Mouse (Mus musculus): ENCODE data around the gene Kat6b. TPM values are rescaled to one million over a fixed set of nuclear protein-coding genes. Genes with fewer than 3 reads are reported as not detected.

Kat6b gene
- polyA plus RNA-seq, 1 experiment from 2014 or later: 19.6 TPM

- peaks cover 24% of the 10 kb centered on the region for H3K4me1 ChIP-seq
- no peaks in the 10 kb centered on the region for H3K9me3 ChIP-seq (replicated peaks)
- 85% methylated on average over 8 of the region's 8 CpGs for WGBS
- no peak overlapping the region for H3K4me3 ChIP-seq
- no peak for DNase-seq (ENCODE audit: low spot score)
- H3K36me3 ChIP-seq: no peaks in the 10 kb centered on the region
- no peaks in the 10 kb centered on the region for H3K27me3 ChIP-seq (ENCODE audit: low read depth, poor library complexity, severe bottlenecking)
- H3K27ac ChIP-seq: no peak overlapping the region
Observed at GRCm38 (mm10) chr14:21554046-21554445, 72.8 kb downstream of the Kat6b start.

- H3K4me1 ChIP-seq: peaks cover 31% of the 10 kb centered on the region
- no peak for DNase-seq (ENCODE audit: low spot score)
- H3K4me3 ChIP-seq: no peak overlapping the region
- 74% methylated on average over 10 of the region's 10 CpGs for WGBS
- no peaks in the 10 kb centered on the region for H3K27me3 ChIP-seq (ENCODE audit: low read depth, poor library complexity, severe bottlenecking)
- H3K9me3 ChIP-seq (replicated peaks): no peaks in the 10 kb centered on the region
- H3K36me3 ChIP-seq: no peaks in the 10 kb centered on the region; the same call in 1 of the 2 replicates
- no peak overlapping the region for H3K27ac ChIP-seq
Observed at GRCm38 (mm10) chr14:21558440-21559131, 77.4 kb downstream of the Kat6b start.

- no peak overlapping the region for H3K27ac ChIP-seq
- H3K4me1 ChIP-seq: peaks cover 33% of the 10 kb centered on the region
- no peaks in the 10 kb centered on the region for H3K27me3 ChIP-seq (ENCODE audit: low read depth, poor library complexity, severe bottlenecking)
- no peak overlapping the region for H3K4me3 ChIP-seq
- no peak for DNase-seq (ENCODE audit: low spot score)
- H3K9me3 ChIP-seq (replicated peaks): no peaks in the 10 kb centered on the region
- 90% methylated on average over 7 of the region's 7 CpGs for WGBS
- no peaks in the 10 kb centered on the region; the same call in 1 of the 2 replicates for H3K36me3 ChIP-seq
Observed at GRCm38 (mm10) chr14:21559447-21559846, 78.2 kb downstream of the Kat6b start.

- Histone ChIP-seq H3K27me3 (ENCODE audit: low read depth, poor library complexity, severe bottlenecking) (no peaks in the 10 kb centered on the region), H3K9me3 (replicated peaks) (no peaks in the 10 kb centered on the region), H3K36me3 (no peaks in the 10 kb centered on the region; the same call in 1 of the 2 replicates), H3K4me3 (no peak overlapping the region), H3K4me1 (peaks cover 36% of the 10 kb centered on the region), H3K27ac (no peak overlapping the region)
- DNase-seq (ENCODE audit: low spot score): no peak
- 89% methylated on average over 11 of the region's 11 CpGs for WGBS
Observed at GRCm38 (mm10) chr14:21560481-21561209, 79.4 kb downstream of the Kat6b start.

GRCm38 (mm10) chr14:21561396-21562065 lies 80.3 kb downstream of the Kat6b start:
- Histone ChIP-seq H3K4me3 (no peak overlapping the region), H3K27me3 (ENCODE audit: low read depth, poor library complexity, severe bottlenecking) (no peaks in the 10 kb centered on the region), H3K27ac (no peak overlapping the region), H3K4me1 (peaks cover 32% of the 10 kb centered on the region), H3K9me3 (replicated peaks) (no peaks in the 10 kb centered on the region), H3K36me3 (no peaks in the 10 kb centered on the region; the same call in 1 of the 2 replicates)
- DNase-seq (ENCODE audit: low spot score): no peak
- WGBS: 93% methylated on average over 8 of the region's 8 CpGs

GRCm38 (mm10) chr14:21563584-21564118 lies 82.4 kb downstream of the Kat6b start:
- DNase-seq (ENCODE audit: low spot score): no peak
- whole genome bisulfite sequencing: 63% methylated on average over 4 of the region's 4 CpGs
- H3K36me3 ChIP-seq: no peaks in the 10 kb centered on the region; the same call in 1 of the 2 replicates

GRCm38 (mm10) chr14:21565541-21566353 lies 84.5 kb downstream of the Kat6b start:
- no peak for DNase-seq (ENCODE audit: low spot score)
- H3K4me3 ChIP-seq: no peak overlapping the region
- H3K36me3 ChIP-seq: no peaks in the 10 kb centered on the region; the same call in 1 of the 2 replicates
- H3K27ac ChIP-seq: no peak overlapping the region
- peaks cover 20% of the 10 kb centered on the region for H3K4me1 ChIP-seq
- no peaks in the 10 kb centered on the region for H3K27me3 ChIP-seq (ENCODE audit: low read depth, poor library complexity, severe bottlenecking)
- H3K9me3 ChIP-seq (replicated peaks): no peaks in the 10 kb centered on the region
- WGBS: 95% methylated on average over 10 of the region's 10 CpGs

More at GRCm38 (mm10) chr14:21563584-21564118, 82.4 kb downstream of the Kat6b start:
- Histone ChIP-seq H3K4me1 (peaks cover 25% of the 10 kb centered on the region), H3K4me3 (no peak overlapping the region), H3K27ac (no peak overlapping the region), H3K9me3 (replicated peaks) (no peaks in the 10 kb centered on the region), H3K27me3 (ENCODE audit: low read depth, poor library complexity, severe bottlenecking) (no peaks in the 10 kb centered on the region)

GRCm38 (mm10) chr14:21567293-21567984 lies 86.2 kb downstream of the Kat6b start:
- no peaks in the 10 kb centered on the region; the same call in 1 of the 2 replicates for H3K36me3 ChIP-seq
- no peaks in the 10 kb centered on the region for H3K27me3 ChIP-seq (ENCODE audit: low read depth, poor library complexity, severe bottlenecking)
- H3K9me3 ChIP-seq (replicated peaks): no peaks in the 10 kb centered on the region
- no peak overlapping the region for H3K27ac ChIP-seq
- WGBS: 95% methylated on average over 7 of the region's 7 CpGs
- H3K4me3 ChIP-seq: no peak overlapping the region
- DNase-seq (ENCODE audit: low spot score): no peak
- peaks cover 19% of the 10 kb centered on the region for H3K4me1 ChIP-seq

- Histone ChIP-seq H3K36me3 (no peaks in the 10 kb centered on the region), H3K27ac (no peak overlapping the region), H3K4me3 (no peak overlapping the region), H3K9me3 (replicated peaks) (no peaks in the 10 kb centered on the region), H3K4me1 (peaks cover 12% of the 10 kb centered on the region), H3K27me3 (ENCODE audit: low read depth, poor library complexity, severe bottlenecking) (no peaks in the 10 kb centered on the region)
- WGBS: 86% methylated on average over 7 of the region's 7 CpGs
- no peak for DNase-seq (ENCODE audit: low spot score)
Observed at GRCm38 (mm10) chr14:21568821-21569220, 87.6 kb downstream of the Kat6b start.

GRCm38 (mm10) chr14:21574686-21575309 lies 93.6 kb downstream of the Kat6b start:
- H3K4me3 ChIP-seq: no peak overlapping the region
- H3K9me3 ChIP-seq (replicated peaks): no peaks in the 10 kb centered on the region
- no peaks in the 10 kb centered on the region for H3K36me3 ChIP-seq
- no peak for DNase-seq (ENCODE audit: low spot score)
- 89% methylated on average over 8 of the region's 8 CpGs for WGBS
- no peaks in the 10 kb centered on the region for H3K27me3 ChIP-seq (ENCODE audit: low read depth, poor library complexity, severe bottlenecking)
- no peak overlapping the region for H3K27ac ChIP-seq
- peaks cover 16% of the 10 kb centered on the region for H3K4me1 ChIP-seq

GRCm38 (mm10) chr14:21576867-21577266 lies 95.6 kb downstream of the Kat6b start:
- no peak overlapping the region for H3K27ac ChIP-seq
- no peak for DNase-seq (ENCODE audit: low spot score)
- no peaks in the 10 kb centered on the region for H3K9me3 ChIP-seq (replicated peaks)
- H3K27me3 ChIP-seq (ENCODE audit: low read depth, poor library complexity, severe bottlenecking): no peaks in the 10 kb centered on the region
- H3K36me3 ChIP-seq: no peaks in the 10 kb centered on the region
- 69% methylated on average over 8 of the region's 8 CpGs for WGBS
- peaks cover 37% of the 10 kb centered on the region for H3K4me1 ChIP-seq
- no peak overlapping the region for H3K4me3 ChIP-seq

All from limb, embryonic 10.5 days (tissue).